Mouse (Mus musculus) forebrain, embryonic 13.5 days (tissue): ENCODE data around the gene Trir. TPM values are rescaled to one million over a fixed set of nuclear protein-coding genes. Genes with fewer than 3 reads are reported as not detected.

Source experiments
- ATAC-seq: fragments of 200-750 bp; cut with Nextera tagmentation; 2 replicates; pipeline ENCODE4 v1.8.0; 2017
- H3K27ac ChIP-seq: fragments of 300-500 bp; sonication (generic); 2 replicates; pipeline ENCODE4 v1.5.1; 2015; ENCODE audit warnings: inconsistent platforms, mild to moderate bottlenecking, moderate library complexity
- H3K27me3 ChIP-seq: fragments of 300-500 bp; sonication (generic); 2 replicates; pipeline ENCODE4 v1.6.1; 2015; ENCODE audit warnings: mild to moderate bottlenecking, inconsistent platforms
- H3K36me3 ChIP-seq: fragments of 300-500 bp; sonication (generic); 2 replicates; pipeline ENCODE4 v1.6.1; 2015; ENCODE audit warnings: mild to moderate bottlenecking, inconsistent platforms; ENCODE audit not compliant: poor library complexity, severe bottlenecking
- H3K4me1 ChIP-seq: fragments of 300-500 bp; sonication (generic); 2 replicates; pipeline ENCODE4 v1.6.1; 2015; ENCODE audit warnings: inconsistent platforms
- H3K4me2 ChIP-seq: fragments of 300-500 bp; sonication (generic); 2 replicates; pipeline ENCODE4 v1.6.1; 2015; ENCODE audit warnings: inconsistent platforms, mild to moderate bottlenecking, moderate library complexity
- H3K4me3 ChIP-seq: fragments of 300-500 bp; sonication (generic); 2 replicates; pipeline ENCODE4 v1.5.1; 2015; ENCODE audit warnings: mild to moderate bottlenecking, inconsistent platforms
- H3K9ac ChIP-seq: fragments of 300-500 bp; sonication (generic); 2 replicates; pipeline ENCODE4 v1.6.1; 2015; ENCODE audit warnings: mild to moderate bottlenecking, inconsistent platforms
- H3K9me3 ChIP-seq: fragments of 300-500 bp; sonication (generic); replicated peaks from 2 replicates; pipeline ENCODE4 v1.6.1; 2016; ENCODE audit warnings: inconsistent platforms
- WGBS: fragments of 180-500 bp; shearing (Covaris S2); methylation state at CpG from one replicate; pipeline ENCODE4 v1.1.7; 2015; 5-methylcytosine and 5-hydroxymethylcytosine counted together
- polyA plus RNA-seq: library from polyadenylated mRNA; unstranded; fragments of >200 nt; fragmentation: Nextera tagmentation; extraction: Ambion mirVana; gene quantifications from 2 replicates; pipeline ENCODE4 v1.2.1, GENCODE M21; 2015

Trir gene
- polyA plus RNA-seq, 1 experiment from 2014 or later = 154 TPM

GRCm38 (mm10) chr8:85059879-85060616 is 33.4 kb downstream of the Trir start, which contains the start of gene Fbxw9:
Gene Fbxw9, plus strand, starts transcription at chr8:85060055.
- H3K4me3 ChIP-seq = peak within 1 kb of the TSS; percentile 93
- H3K9me3 ChIP-seq = no peaks in the 10 kb centered on the region
- H3K4me2 ChIP-seq = peak within 1 kb of the TSS; percentile 98
- peak; percentile 95 for ATAC-seq
- H3K27ac ChIP-seq = no peak within 1 kb of the TSS
- H3K9ac ChIP-seq = peak within 1 kb of the TSS; percentile 78
- H3K4me1 ChIP-seq = peaks cover 23% of the 10 kb centered on the region
- H3K27me3 ChIP-seq = no peaks in the 10 kb centered on the region
- under 1% methylated on average over 52 of the region's 53 CpGs for WGBS
- H3K36me3 ChIP-seq = peaks cover 43% of the 10 kb centered on the region

- Histone ChIP-seq H3K4me1 (peaks cover 23% of the 10 kb centered on the region), H3K4me3 (no peak overlapping the region), H3K9ac (no peak overlapping the region), H3K27ac (no peak overlapping the region), H3K27me3 (no peaks in the 10 kb centered on the region), H3K9me3 (no peaks in the 10 kb centered on the region), H3K36me3 (peaks cover 43% of the 10 kb centered on the region), H3K4me2 (no peak overlapping the region)
- 94% methylated on average over 4 of the region's 4 CpGs for WGBS
- ATAC-seq = no peak
Observed at GRCm38 (mm10) chr8:85062603-85063002, 36.0 kb downstream of the Trir start.

GRCm38 (mm10) chr8:85065213-85065612 is 38.6 kb downstream of the Trir start:
- H3K4me3 ChIP-seq = no peak overlapping the region
- H3K4me1 ChIP-seq = peaks cover 22% of the 10 kb centered on the region
- no peak for ATAC-seq
- peaks cover 52% of the 10 kb centered on the region for H3K36me3 ChIP-seq
- H3K9me3 ChIP-seq = no peaks in the 10 kb centered on the region
- H3K27ac ChIP-seq = no peak overlapping the region
- no peak overlapping the region for H3K9ac ChIP-seq
- 43% methylated on average over 2 of the region's 2 CpGs for WGBS
- H3K27me3 ChIP-seq = no peaks in the 10 kb centered on the region
- no peak overlapping the region for H3K4me2 ChIP-seq

GRCm38 (mm10) chr8:85067155-85067554 is 40.5 kb downstream of the Trir start:
- H3K9ac ChIP-seq = no peak overlapping the region
- no peak for ATAC-seq
- H3K27ac ChIP-seq = no peak overlapping the region

GRCm38 (mm10) chr8:85067982-85068381 is 41.4 kb downstream of the Trir start, which contains the start of gene Gm5741:
Gene Gm5741, minus strand, starts transcription at chr8:85067982.
- Histone ChIP-seq H3K27me3 (no peaks in the 10 kb centered on the region), H3K36me3 (peaks cover 38% of the 10 kb centered on the region), H3K27ac (no peak within 1 kb of the TSS), H3K4me1 (peaks cover 17% of the 10 kb centered on the region), H3K4me3 (no peak within 1 kb of the TSS), H3K4me2 (no peak within 1 kb of the TSS), H3K9me3 (no peaks in the 10 kb centered on the region), H3K9ac (0 out of 2 replicates have a peak within 1 kb of the TSS, but pooled peaks have one; percentile 5)
- no peak for ATAC-seq

More at GRCm38 (mm10) chr8:85067155-85067554, 40.5 kb downstream of the Trir start:
- no peaks in the 10 kb centered on the region for H3K27me3 ChIP-seq
- H3K4me3 ChIP-seq = no peak overlapping the region
- H3K9me3 ChIP-seq = no peaks in the 10 kb centered on the region
- peaks cover 12% of the 10 kb centered on the region for H3K4me1 ChIP-seq
- no peak overlapping the region for H3K4me2 ChIP-seq
- WGBS = 98% methylated on average over 2 of the region's 2 CpGs
- H3K36me3 ChIP-seq = peaks cover 46% of the 10 kb centered on the region

- ATAC-seq = no peak
- Histone ChIP-seq H3K9me3 (no peaks in the 10 kb centered on the region), H3K9ac (peak overlapping the region; percentile 87; the same call in 1 of the 2 replicates), H3K4me2 (peak overlapping the region; percentile 73), H3K4me1 (peaks cover 19% of the 10 kb centered on the region), H3K4me3 (peak overlapping the region; percentile 92), H3K36me3 (peaks cover 52% of the 10 kb centered on the region), H3K27ac (peak overlapping the region; percentile 94), H3K27me3 (no peaks in the 10 kb centered on the region)
- 84% methylated on average over 5 of the region's 5 CpGs for WGBS
Observed at GRCm38 (mm10) chr8:85071041-85071440, 44.4 kb downstream of the Trir start.

GRCm38 (mm10) chr8:85071514-85072281 is 45.1 kb downstream of the Trir start, which contains the start of gene Dhps:
Gene Dhps, plus strand, starts transcription at chr8:85071757.
- peak within 1 kb of the TSS; percentile 94 for H3K27ac ChIP-seq
- peak; percentile 92 for ATAC-seq
- WGBS = under 1% methylated on average over 67 of the region's 68 CpGs
- H3K9me3 ChIP-seq = no peaks in the 10 kb centered on the region
- peaks cover 52% of the 10 kb centered on the region for H3K36me3 ChIP-seq
- no peaks in the 10 kb centered on the region for H3K27me3 ChIP-seq
- peaks cover 19% of the 10 kb centered on the region for H3K4me1 ChIP-seq
- peak within 1 kb of the TSS; percentile 92 for H3K4me3 ChIP-seq
- H3K4me2 ChIP-seq = peak within 1 kb of the TSS; percentile 73
- H3K9ac ChIP-seq = peak within 1 kb of the TSS; percentile 87

- Histone ChIP-seq H3K9me3 (no peaks in the 10 kb centered on the region), H3K27ac (peak overlapping the region; percentile 94), H3K9ac (peak overlapping the region; percentile 87), H3K36me3 (peaks cover 47% of the 10 kb centered on the region), H3K4me2 (peak overlapping the region; percentile 73), H3K4me1 (peaks cover 19% of the 10 kb centered on the region), H3K27me3 (no peaks in the 10 kb centered on the region), H3K4me3 (peak overlapping the region; percentile 92)
- peak; percentile 9 for ATAC-seq
- 40% methylated on average over 9 of the region's 9 CpGs for WGBS
Observed at GRCm38 (mm10) chr8:85072364-85072929, 45.8 kb downstream of the Trir start.

- H3K36me3 ChIP-seq = peaks cover 45% of the 10 kb centered on the region
- WGBS = 91% methylated on average over 15 of the region's 15 CpGs
- H3K9ac ChIP-seq = no peak overlapping the region
- no peak overlapping the region for H3K4me3 ChIP-seq
- no peaks in the 10 kb centered on the region for H3K27me3 ChIP-seq
- no peak for ATAC-seq
- H3K27ac ChIP-seq = no peak overlapping the region
- peaks cover 19% of the 10 kb centered on the region for H3K4me1 ChIP-seq
- H3K4me2 ChIP-seq = peak overlapping the region; percentile 73
- H3K9me3 ChIP-seq = no peaks in the 10 kb centered on the region
Observed at GRCm38 (mm10) chr8:85073041-85073612, 46.5 kb downstream of the Trir start.

GRCm38 (mm10) chr8:85074167-85074566 is 47.5 kb downstream of the Trir start:
- Histone ChIP-seq H3K9ac (no peak overlapping the region), H3K36me3 (peaks cover 51% of the 10 kb centered on the region), H3K4me1 (peaks cover 19% of the 10 kb centered on the region), H3K9me3 (no peaks in the 10 kb centered on the region), H3K4me3 (no peak overlapping the region), H3K27me3 (no peaks in the 10 kb centered on the region), H3K4me2 (no peak overlapping the region), H3K27ac (no peak overlapping the region)
- ATAC-seq = no peak
- WGBS = 88% methylated on average over 10 of the region's 10 CpGs

- H3K4me1 ChIP-seq = peaks cover 23% of the 10 kb centered on the region
- no peak overlapping the region for H3K27ac ChIP-seq
- H3K36me3 ChIP-seq = peaks cover 54% of the 10 kb centered on the region
- no peaks in the 10 kb centered on the region for H3K27me3 ChIP-seq
- no peaks in the 10 kb centered on the region for H3K9me3 ChIP-seq
- WGBS = 97% methylated on average over 10 of the region's 10 CpGs
- no peak overlapping the region for H3K4me3 ChIP-seq
- no peak for ATAC-seq
- H3K4me2 ChIP-seq = no peak overlapping the region
- no peak overlapping the region for H3K9ac ChIP-seq
Observed at GRCm38 (mm10) chr8:85074617-85075016, 48.0 kb downstream of the Trir start.
